In genomic region chr8:11898814-11899213, GRCm38 (mm10) we compare ENCODE assay signal across 25 mouse cellular contexts. TPM values are rescaled to one million over a fixed set of nuclear protein-coding genes. Genes with fewer than 3 reads are reported as not detected.
A peak's percentile ranks its signal among the peaks of the same experiment; 100 is the strongest.
DNase-seq lines count a peak whose midpoint lies in the region; ATAC-seq and TF ChIP-seq lines count a peak whose summit lies in the region.
"Had no signal": no experiment of that assay in that cellular context is flagged by ENCODE, and none has a peak within 500 bp of the region (broad histone marks: within the 10 kb centered on the region; RNA-seq: fewer than 3 reads in every experiment).

No protein-coding gene starts in this region.

- H3K9ac ChIP-seq in hindbrain, embryonic 14.5 days = no peak overlapping the region
- no peak overlapping the region for H3K9ac ChIP-seq in lung, postnatal 0 days (replicated peaks; ENCODE audit: low read depth)
- H3K9ac ChIP-seq in midbrain, embryonic 11.5 days (ENCODE audit: low read length) = no peak overlapping the region
- H3K9ac ChIP-seq: embryonic facial prominence, embryonic 13.5 days; embryonic facial prominence, embryonic 15.5 days; forebrain, embryonic 12.5 days had no signal

- H3K4me2 ChIP-seq in hindbrain, embryonic 14.5 days (replicated peaks) = no peak overlapping the region
- H3K4me2 ChIP-seq in lung, postnatal 0 days (replicated peaks; ENCODE audit: low read depth, low read length) = no peak overlapping the region
- H3K4me2 ChIP-seq in midbrain, embryonic 11.5 days = no peak overlapping the region
- H3K4me2 ChIP-seq: embryonic facial prominence, embryonic 13.5 days; embryonic facial prominence, embryonic 15.5 days; forebrain, embryonic 12.5 days had no signal

- TF ChIP-seq CTCF in lung, postnatal 0 days (IDR thresholded peaks at IDR 0.05) = no peak
- TF ChIP-seq CTCF in lung, adult 2 months (IDR thresholded peaks at IDR 0.05; ENCODE audit: insufficient read depth, low read length) = no peak

- H3K27ac ChIP-seq in hindbrain, embryonic 14.5 days = no peak overlapping the region
- H3K27ac ChIP-seq in hindbrain, embryonic 10.5 days = no peak overlapping the region; the same call in 1 of the 2 replicates
- no peak overlapping the region for H3K27ac ChIP-seq in lung, postnatal 0 days (ENCODE audit: low read length)
- no peak overlapping the region for H3K27ac ChIP-seq in midbrain, embryonic 11.5 days (ENCODE audit: low read depth, low read length)
- H3K27ac ChIP-seq: embryonic facial prominence, embryonic 13.5 days; embryonic facial prominence, embryonic 15.5 days; forebrain, embryonic 10.5 days; forebrain, embryonic 12.5 days had no signal

- no peak overlapping the region for H3K4me3 ChIP-seq in hindbrain, embryonic 14.5 days (replicated peaks; ENCODE audit: low read length)
- no peak overlapping the region for H3K4me3 ChIP-seq in hindbrain, embryonic 10.5 days
- no peak overlapping the region for H3K4me3 ChIP-seq in lung, postnatal 0 days (ENCODE audit: low read depth, low read length)
- H3K4me3 ChIP-seq in lung, adult 2 months (replicated peaks; ENCODE audit: extremely low read depth, low read depth, low read length) = no peak overlapping the region
- H3K4me3 ChIP-seq in midbrain, embryonic 11.5 days (ENCODE audit: low read depth, low read length) = no peak overlapping the region
- H3K4me3 ChIP-seq: embryonic facial prominence, embryonic 13.5 days; embryonic facial prominence, embryonic 15.5 days; erythroblast, embryonic 14.5 days; forebrain, embryonic 10.5 days; forebrain, embryonic 12.5 days had no signal

- no peaks in the 10 kb centered on the region for H3K36me3 ChIP-seq in hindbrain, embryonic 14.5 days (replicated peaks; ENCODE audit: control insufficient read depth, insufficient read depth)
- H3K36me3 ChIP-seq in hindbrain, embryonic 10.5 days = no peaks in the 10 kb centered on the region
- H3K36me3 ChIP-seq in lung, postnatal 0 days (ENCODE audit: insufficient read depth, low read length) = no peaks in the 10 kb centered on the region
- no peaks in the 10 kb centered on the region for H3K36me3 ChIP-seq in midbrain, embryonic 11.5 days (ENCODE audit: control insufficient read depth, insufficient read depth, low read length)
- H3K36me3 ChIP-seq: embryonic facial prominence, embryonic 13.5 days; embryonic facial prominence, embryonic 15.5 days; forebrain, embryonic 10.5 days; forebrain, embryonic 12.5 days had no signal

- TF ChIP-seq POLR2A in lung, adult 2 months (IDR thresholded peaks at IDR 0.05; ENCODE audit: borderline replicate concordance, extremely low read depth, low read depth, low read length) = no peak

- no peak for TF ChIP-seq EP300 in lung, postnatal 0 days (IDR thresholded peaks at IDR 0.05)

- H3K9me3 ChIP-seq in hindbrain, embryonic 14.5 days (ENCODE audit: control insufficient read depth, low read length) = no peaks in the 10 kb centered on the region
- no peaks in the 10 kb centered on the region for H3K9me3 ChIP-seq in hindbrain, embryonic 10.5 days
- H3K9me3 ChIP-seq in lung, postnatal 0 days (ENCODE audit: low read length) = no peaks in the 10 kb centered on the region
- no peaks in the 10 kb centered on the region for H3K9me3 ChIP-seq in midbrain, embryonic 11.5 days (ENCODE audit: control insufficient read depth, low read length)
- H3K9me3 ChIP-seq: embryonic facial prominence, embryonic 13.5 days; embryonic facial prominence, embryonic 15.5 days; forebrain, embryonic 10.5 days; forebrain, embryonic 12.5 days had no signal

- H3K4me1 ChIP-seq in hindbrain, embryonic 14.5 days (replicated peaks; ENCODE audit: control insufficient read depth, insufficient read depth, low read length) = 0 out of 2 replicates have a peak, but pooled peaks cover 12% of the 10 kb centered on the region
- peaks cover 32% of the 10 kb centered on the region for H3K4me1 ChIP-seq in hindbrain, embryonic 10.5 days (replicated peaks)
- no peaks in the 10 kb centered on the region for H3K4me1 ChIP-seq in lung, postnatal 0 days (ENCODE audit: insufficient read depth, low read depth, low read length)
- H3K4me1 ChIP-seq in lung, adult 2 months (ENCODE audit: control insufficient read depth, insufficient read depth, low read length) = no peaks in the 10 kb centered on the region; the same call in 1 of the 2 replicates
- no peaks in the 10 kb centered on the region for H3K4me1 ChIP-seq in midbrain, embryonic 11.5 days (ENCODE audit: control insufficient read depth, insufficient read depth, low read length)
- H3K4me1 ChIP-seq: embryonic facial prominence, embryonic 13.5 days; embryonic facial prominence, embryonic 15.5 days had no signal

- no peaks in the 10 kb centered on the region; the same call in 1 of the 2 replicates for H3K27me3 ChIP-seq in hindbrain, embryonic 14.5 days (ENCODE audit: control insufficient read depth, insufficient read depth, low read length)
- H3K27me3 ChIP-seq in hindbrain, embryonic 10.5 days (ENCODE audit: insufficient read depth, poor library complexity, severe bottlenecking) = peaks cover 7% of the 10 kb centered on the region; the same call in 1 of the 2 replicates
- H3K27me3 ChIP-seq in lung, postnatal 0 days (replicated peaks; ENCODE audit: insufficient read depth, low read length) = no peaks in the 10 kb centered on the region
- no peaks in the 10 kb centered on the region for H3K27me3 ChIP-seq in midbrain, embryonic 11.5 days (ENCODE audit: control insufficient read depth, insufficient read depth, low read length)

- WGBS in hindbrain, embryonic 14.5 days = 85% methylated on average over 1 of the region's 1 CpGs
- WGBS in hindbrain, embryonic 10.5 days = 91% methylated on average over 1 of the region's 1 CpGs
- WGBS in lung, postnatal 0 days = 56% methylated on average over 1 of the region's 1 CpGs
- 51% methylated on average over 1 of the region's 1 CpGs for WGBS in lung, adult 2 months
- 94% methylated on average over 1 of the region's 1 CpGs for WGBS in midbrain, embryonic 11.5 days

- peak; percentile 9 for DNase-seq in hindbrain, embryonic 14.5 days (ENCODE audit: low spot score)
- no peak for DNase-seq in hindbrain, embryonic 10.5 days (ENCODE audit: low spot score)
- peak; percentile 41 for DNase-seq in lung, postnatal 0 days (ENCODE audit: low spot score)
- DNase-seq in lung, adult 2 months = no peak
- peak; percentile 2 for DNase-seq in testis, postnatal 10 days (ENCODE audit: low spot score)
- no peak for DNase-seq in testis, postnatal 14 days (ENCODE audit: low spot score)
- no peak for DNase-seq in midbrain, embryonic 11.5 days (ENCODE audit: low spot score, missing footprints)
- DNase-seq: adrenal gland, adult 2 months; adrenal gland, postnatal 10 days; adrenal gland, postnatal 25 days; cerebellum, adult 11 months; cerebellum, adult 18-20 months; cerebellum, adult 8-10 months; cerebellum, adult 9-11 months; cerebellum, postnatal 14 days; cerebellum, postnatal 36 days; embryo, embryonic 11 days had no signal

- no peak for ATAC-seq in hindbrain, embryonic 14.5 days (ENCODE audit: low FRiP score)
- peak; percentile 74 for ATAC-seq in lung, postnatal 0 days
- ATAC-seq in midbrain, embryonic 11.5 days (ENCODE audit: low FRiP score) = no peak
- ATAC-seq: forebrain, embryonic 14.5 days had no signal

RNA-seq across cellular contexts. Expression of gene Tex29, which starts 58.5 kb away (rescaled TPM):
- 0.42 and 0.64 TPM in 2 replicates for polyA plus RNA-seq in hindbrain, embryonic 14.5 days (2014; fragmentation: Nextera tagmentation; extraction: Ambion mirVana)
- 0.27 TPM in 1 of 2 replicates, not detected in the other for polyA plus RNA-seq in hindbrain, embryonic 10.5 days (2016; fragmentation: Nextera tagmentation; extraction: Ambion mirVana)
- polyA plus RNA-seq in lung, postnatal 0 days (2015; fragmentation: Nextera tagmentation; extraction: Ambion mirVana) = 0.20 TPM in 1 of 2 replicates, not detected in the other
- not detected in 2 replicates for polyA plus RNA-seq in lung, adult 2 months (2012; rRNA removed)
- polyA plus RNA-seq in midbrain, embryonic 11.5 days (2014; fragmentation: Nextera tagmentation; extraction: Ambion mirVana) = not detected in 2 replicates
- polyA plus RNA-seq: C2C12; embryonic facial prominence, embryonic 11.5 days; embryonic facial prominence, embryonic 13.5 days; embryonic facial prominence, embryonic 15.5 days; erythroblast, embryonic 14.5 days; forebrain, embryonic 10.5 days; forebrain, embryonic 12.5 days; forebrain, embryonic 14.5 days had no signal

Comparison
In these comparisons a context has a peak if more than half of its experiments do, and no peak if none do; other contexts are left out.
1. DNase-seq: peak in hindbrain, embryonic 14.5 days (single experiment), lung, postnatal 0 days (single experiment) and testis, postnatal 10 days (single experiment); none in hindbrain, embryonic 10.5 days (single experiment), lung, adult 2 months (single experiment), testis, postnatal 14 days (single experiment) and midbrain, embryonic 11.5 days (single experiment).